ENCODE assay signal across 9 mouse cellular contexts in the genomic region with DNA sequence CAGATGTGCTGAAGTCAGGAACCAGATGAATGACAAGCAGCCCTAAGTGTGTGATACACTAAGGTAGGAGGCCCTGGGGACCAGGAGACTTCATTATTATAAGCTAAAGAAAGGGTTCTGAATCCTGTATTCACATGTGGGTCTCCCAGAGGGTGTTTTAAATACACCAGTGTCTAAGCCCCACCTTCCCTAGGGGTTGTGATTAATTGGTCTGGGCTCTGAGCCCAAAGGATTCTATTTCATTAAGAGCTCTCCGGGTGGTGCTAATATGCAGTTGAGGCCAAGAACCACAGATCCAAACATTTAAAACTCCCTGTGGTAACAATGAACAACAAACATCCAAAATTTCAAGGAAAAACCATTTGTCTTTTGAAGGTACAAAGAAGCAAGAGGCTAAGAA.
DNase-seq lines count a peak whose midpoint lies in the region; ATAC-seq and TF ChIP-seq lines count a peak whose summit lies in the region.
"Had no signal": no experiment of that assay in that cellular context is flagged by ENCODE, and none has a peak within 500 bp of the region (broad histone marks: within the 10 kb centered on the region; RNA-seq: fewer than 3 reads in every experiment).

No protein-coding gene starts in this region.

- H3K4me3 ChIP-seq in left cerebral cortex, adult 2 months: no peak overlapping the region
- no peak overlapping the region for H3K4me3 ChIP-seq in embryonic facial prominence, embryonic 15.5 days (replicated peaks)
- no peak overlapping the region for H3K4me3 ChIP-seq in liver, postnatal 0 days (ENCODE audit: low read depth, low read length)

- peak; percentile 20 for DNase-seq in left cerebral cortex, postnatal 4 days
- DNase-seq in left cerebral cortex, adult 2 months (ENCODE audit: extremely low spot score in 1 of 2, low spot score in 2 of 2): no peak
- peak; percentile 60 for DNase-seq in NIH3T3 (ENCODE audit: low read depth)
- peak; percentile 48 to 51 for DNase-seq in kidney, postnatal 4 days
- DNase-seq in liver, postnatal 0 days: no peak
- DNase-seq in heart, adult 9 months (ENCODE audit: low spot score in 2 of 2): no peak

- no peak overlapping the region for H3K9ac ChIP-seq in embryonic facial prominence, embryonic 15.5 days
- no peak overlapping the region for H3K9ac ChIP-seq in liver, postnatal 0 days (replicated peaks)

- no peaks in the 10 kb centered on the region for H3K9me3 ChIP-seq in embryonic facial prominence, embryonic 15.5 days (replicated peaks)
- H3K9me3 ChIP-seq in liver, postnatal 0 days (ENCODE audit: low read length): no peaks in the 10 kb centered on the region

- TF ChIP-seq EP300 in liver, postnatal 0 days (IDR thresholded peaks at IDR 0.05; ENCODE audit: low read depth): no peak

- 13% methylated on average over 1 of the region's 1 CpGs for WGBS in embryonic facial prominence, embryonic 15.5 days
- 60% methylated on average over 1 of the region's 1 CpGs for WGBS in liver, postnatal 0 days (ENCODE audit: insufficient replicate concordance)

- H3K4me1 ChIP-seq in embryonic facial prominence, embryonic 15.5 days: peaks cover 16% of the 10 kb centered on the region
- no peaks in the 10 kb centered on the region for H3K4me1 ChIP-seq in liver, postnatal 0 days (ENCODE audit: insufficient read depth)

- ATAC-seq in embryonic facial prominence, embryonic 15.5 days (ENCODE audit: insufficient number of reproducible peaks, low FRiP score, low TSS enrichment, low read depth): peak; percentile 64; the same call in 1 of the 2 replicates
- ATAC-seq in megakaryocyte-erythroid progenitor cell, adult 5-6 weeks (replicated peaks; ENCODE audit: low FRiP score, low TSS enrichment, poor library complexity, severe bottlenecking): no peak
- no peak for ATAC-seq in liver, postnatal 0 days

- TF ChIP-seq CTCF in left cerebral cortex, adult 2 months (IDR thresholded peaks at IDR 0.05): no peak
- no peak for TF ChIP-seq CTCF in liver, postnatal 0 days (IDR thresholded peaks at IDR 0.05; ENCODE audit: low read depth)

- no peak overlapping the region for H3K4me2 ChIP-seq in embryonic facial prominence, embryonic 15.5 days (replicated peaks)
- no peak overlapping the region for H3K4me2 ChIP-seq in liver, postnatal 0 days (ENCODE audit: low read depth, low read length)
- H3K4me2 ChIP-seq: liver, embryonic 11.5 days had no signal

- intact Hi-C loops in left cerebral cortex, postnatal 4 days (cut with DNase I): no loop called here
- intact Hi-C loops in left cerebral cortex, adult 2 months (cut with DNase I): no loop called here

- H3K27ac ChIP-seq in left cerebral cortex, adult 2 months: no peak overlapping the region
- H3K27ac ChIP-seq in embryonic facial prominence, embryonic 15.5 days (replicated peaks): no peak overlapping the region
- no peak overlapping the region for H3K27ac ChIP-seq in liver, postnatal 0 days (ENCODE audit: low read depth)

- no peaks in the 10 kb centered on the region for H3K27me3 ChIP-seq in embryonic facial prominence, embryonic 15.5 days
- H3K27me3 ChIP-seq in liver, postnatal 0 days (ENCODE audit: insufficient read depth, low read length): no peaks in the 10 kb centered on the region

- H3K36me3 ChIP-seq in embryonic facial prominence, embryonic 15.5 days: no peaks in the 10 kb centered on the region
- H3K36me3 ChIP-seq in liver, postnatal 0 days (replicated peaks; ENCODE audit: insufficient read depth, low read length): no peaks in the 10 kb centered on the region

Comparison
In these comparisons a context has a peak if more than half of its experiments do, and no peak if none do; other contexts are left out.
1. DNase-seq: peak in left cerebral cortex, postnatal 4 days (single experiment), NIH3T3 (single experiment) and kidney, postnatal 4 days (2 of 2); none in left cerebral cortex, adult 2 months (0 of 2), liver, postnatal 0 days (single experiment) and heart, adult 9 months (0 of 2).